Mouse (Mus musculus) stomach, embryonic 16.5 days (tissue): Measurements from ENCODE around the gene Ippk. TPM values are rescaled to one million over a fixed set of nuclear protein-coding genes. Genes with fewer than 3 reads are reported as not detected.

Source experiments
- ATAC-seq: fragments of 200-750 bp; cut with Nextera tagmentation; 2 replicates; pipeline ENCODE4 v1.8.0; 2017; ENCODE audit warnings: moderate number of reproducible peaks, moderate TSS enrichment; ENCODE audit not compliant: insufficient read depth, low FRiP score
- H3K27ac ChIP-seq: fragments of 300-500 bp; sonication (generic); 2 replicates; pipeline ENCODE4 v1.5.1; 2014; ENCODE audit warnings: low read length
- H3K27me3 ChIP-seq: fragments of 300-500 bp; sonication (generic); 2 replicates; pipeline ENCODE4 v1.6.1; 2014; ENCODE audit warnings: low read length, control low read depth, mixed read lengths; ENCODE audit not compliant: control insufficient read depth, insufficient read depth
- H3K36me3 ChIP-seq: fragments of 300-500 bp; sonication (generic); 2 replicates; pipeline ENCODE4 v1.6.1; 2014; ENCODE audit warnings: low read length; ENCODE audit not compliant: control insufficient read depth, insufficient read depth
- H3K4me1 ChIP-seq: fragments of 300-500 bp; sonication (generic); 2 replicates; pipeline ENCODE4 v1.6.1; 2014; ENCODE audit warnings: low read length, control low read depth, mixed read lengths; ENCODE audit not compliant: control insufficient read depth, insufficient read depth
- H3K4me2 ChIP-seq: fragments of 300-500 bp; sonication (generic); 2 replicates; pipeline ENCODE4 v1.6.1; 2014; ENCODE audit warnings: low read depth, low read length, mixed read lengths
- H3K4me3 ChIP-seq: fragments of 300-500 bp; sonication (generic); replicated peaks from 2 replicates; pipeline ENCODE4 v1.5.1; 2014; ENCODE audit warnings: mild to moderate bottlenecking, low read length
- H3K9ac ChIP-seq: fragments of 300-500 bp; sonication (generic); 2 replicates; pipeline ENCODE4 v1.6.1; 2014; ENCODE audit warnings: low read length
- H3K9me3 ChIP-seq: fragments of 300-500 bp; sonication (generic); replicated peaks from 2 replicates; pipeline ENCODE4 v1.6.1; 2016; ENCODE audit warnings: low read length, control low read depth; ENCODE audit not compliant: control insufficient read depth
- WGBS: fragments of 180-500 bp; shearing (Covaris S2); extraction: QIAGEN DNeasy Blood & Tissue Kit; methylation state at CpG from one replicate; pipeline ENCODE4 v1.1.7; 2014; 5-methylcytosine and 5-hydroxymethylcytosine counted together
- polyA plus RNA-seq: library from polyadenylated mRNA; unstranded; fragments of >200 nt; fragmentation: Nextera tagmentation; extraction: Ambion mirVana; gene quantifications from 2 replicates; pipeline ENCODE4 v1.2.1, GENCODE M21; 2015

Gene Ippk
- polyA plus RNA-seq, 1 experiment from 2014 or later: 20.0 TPM

GRCm38 (mm10) chr13:49444451-49444850 lies 23.4 kb downstream of the Ippk start:
- Histone ChIP-seq H3K4me2 (no peak overlapping the region), H3K9ac (no peak overlapping the region), H3K36me3 (peaks cover 7% of the 10 kb centered on the region; the same call in 1 of the 2 replicates), H3K4me1 (peaks cover 4% of the 10 kb centered on the region; the same call in 1 of the 2 replicates), H3K9me3 (no peaks in the 10 kb centered on the region), H3K27me3 (no peaks in the 10 kb centered on the region), H3K27ac (no peak overlapping the region), H3K4me3 (no peak overlapping the region)
- no peak for ATAC-seq
- WGBS: 94% methylated on average over 6 of the region's 6 CpGs

- Histone ChIP-seq H3K4me1 (peaks cover 6% of the 10 kb centered on the region; the same call in 1 of the 2 replicates), H3K27me3 (no peaks in the 10 kb centered on the region), H3K27ac (peak overlapping the region; percentile 74; the same call in 1 of the 2 replicates), H3K9me3 (no peaks in the 10 kb centered on the region), H3K9ac (0 out of 2 replicates have a peak overlapping the region, but pooled peaks have one; percentile 32), H3K4me3 (no peak overlapping the region), H3K4me2 (no peak overlapping the region), H3K36me3 (peaks cover 5% of the 10 kb centered on the region; the same call in 1 of the 2 replicates)
- peak; percentile 80 for ATAC-seq
- WGBS: 31% methylated on average over 5 of the region's 5 CpGs
Observed at GRCm38 (mm10) chr13:49449318-49449749, 28.3 kb downstream of the Ippk start.

GRCm38 (mm10) chr13:49460276-49460675 lies 39.2 kb downstream of the Ippk start:
- Histone ChIP-seq H3K27ac (peak overlapping the region; percentile 88), H3K4me2 (no peak overlapping the region), H3K9me3 (no peaks in the 10 kb centered on the region), H3K4me3 (no peak overlapping the region), H3K36me3 (0 out of 2 replicates have a peak, but pooled peaks cover 3% of the 10 kb centered on the region), H3K27me3 (no peaks in the 10 kb centered on the region), H3K4me1 (0 out of 2 replicates have a peak, but pooled peaks cover 11% of the 10 kb centered on the region), H3K9ac (0 out of 2 replicates have a peak overlapping the region, but pooled peaks have one; percentile 18)
- no peak for ATAC-seq
- WGBS: 77% methylated on average over 4 of the region's 4 CpGs

GRCm38 (mm10) chr13:49460692-49461414 lies 39.8 kb downstream of the Ippk start:
- 0 out of 2 replicates have a peak, but pooled peaks cover 11% of the 10 kb centered on the region for H3K4me1 ChIP-seq
- 53% methylated on average over 5 of the region's 5 CpGs for WGBS
- 0 out of 2 replicates have a peak, but pooled peaks have one; percentile 37 for ATAC-seq
- H3K4me2 ChIP-seq: no peak overlapping the region
- H3K27me3 ChIP-seq: no peaks in the 10 kb centered on the region
- peak overlapping the region; percentile 88 for H3K27ac ChIP-seq
- 0 out of 2 replicates have a peak, but pooled peaks cover 3% of the 10 kb centered on the region for H3K36me3 ChIP-seq
- no peaks in the 10 kb centered on the region for H3K9me3 ChIP-seq
- no peak overlapping the region for H3K9ac ChIP-seq
- no peak overlapping the region for H3K4me3 ChIP-seq

- Histone ChIP-seq H3K9ac (no peak overlapping the region), H3K36me3 (0 out of 2 replicates have a peak, but pooled peaks cover 3% of the 10 kb centered on the region), H3K27ac (peak overlapping the region; percentile 88), H3K4me1 (0 out of 2 replicates have a peak, but pooled peaks cover 11% of the 10 kb centered on the region), H3K4me3 (no peak overlapping the region), H3K4me2 (no peak overlapping the region), H3K27me3 (no peaks in the 10 kb centered on the region), H3K9me3 (no peaks in the 10 kb centered on the region)
- WGBS: 85% methylated on average over 15 of the region's 15 CpGs
- ATAC-seq: no peak
Observed at GRCm38 (mm10) chr13:49461458-49462132, 40.5 kb downstream of the Ippk start.

GRCm38 (mm10) chr13:49462921-49463320 lies 41.9 kb downstream of the Ippk start:
- ATAC-seq: no peak
- 0 out of 2 replicates have a peak, but pooled peaks cover 11% of the 10 kb centered on the region for H3K4me1 ChIP-seq
- 99% methylated on average over 2 of the region's 2 CpGs for WGBS
- no peak overlapping the region for H3K9ac ChIP-seq
- H3K27me3 ChIP-seq: no peaks in the 10 kb centered on the region
- no peaks in the 10 kb centered on the region for H3K9me3 ChIP-seq
- no peak overlapping the region for H3K4me3 ChIP-seq
- no peak overlapping the region for H3K4me2 ChIP-seq
- H3K27ac ChIP-seq: no peak overlapping the region
- 0 out of 2 replicates have a peak, but pooled peaks cover 1% of the 10 kb centered on the region for H3K36me3 ChIP-seq

GRCm38 (mm10) chr13:49465875-49466274 lies 44.8 kb downstream of the Ippk start:
- no peak for ATAC-seq
- Histone ChIP-seq H3K4me3 (no peak overlapping the region), H3K36me3 (no peaks in the 10 kb centered on the region), H3K9me3 (no peaks in the 10 kb centered on the region), H3K27ac (no peak overlapping the region), H3K4me2 (no peak overlapping the region), H3K27me3 (no peaks in the 10 kb centered on the region), H3K9ac (no peak overlapping the region), H3K4me1 (0 out of 2 replicates have a peak, but pooled peaks cover 5% of the 10 kb centered on the region)
- 90% methylated on average over 4 of the region's 4 CpGs for WGBS

- peak; percentile 39; the same call in 1 of the 2 replicates for ATAC-seq
- 66% methylated on average over 11 of the region's 11 CpGs for WGBS
Observed at GRCm38 (mm10) chr13:49466393-49467075, 45.5 kb downstream of the Ippk start.

More at GRCm38 (mm10) chr13:49466393-49467075, 45.5 kb downstream of the Ippk start:
- no peaks in the 10 kb centered on the region for H3K27me3 ChIP-seq
- no peaks in the 10 kb centered on the region for H3K9me3 ChIP-seq
- H3K4me3 ChIP-seq: no peak overlapping the region
- no peak overlapping the region for H3K4me2 ChIP-seq
- H3K4me1 ChIP-seq: 0 out of 2 replicates have a peak, but pooled peaks cover under 1% of the 10 kb centered on the region
- no peaks in the 10 kb centered on the region for H3K36me3 ChIP-seq
- H3K27ac ChIP-seq: peak overlapping the region; percentile 16; the same call in 1 of the 2 replicates
- H3K9ac ChIP-seq: no peak overlapping the region
